ENCODE assay signal across 29 mouse cellular contexts in the genomic region with DNA sequence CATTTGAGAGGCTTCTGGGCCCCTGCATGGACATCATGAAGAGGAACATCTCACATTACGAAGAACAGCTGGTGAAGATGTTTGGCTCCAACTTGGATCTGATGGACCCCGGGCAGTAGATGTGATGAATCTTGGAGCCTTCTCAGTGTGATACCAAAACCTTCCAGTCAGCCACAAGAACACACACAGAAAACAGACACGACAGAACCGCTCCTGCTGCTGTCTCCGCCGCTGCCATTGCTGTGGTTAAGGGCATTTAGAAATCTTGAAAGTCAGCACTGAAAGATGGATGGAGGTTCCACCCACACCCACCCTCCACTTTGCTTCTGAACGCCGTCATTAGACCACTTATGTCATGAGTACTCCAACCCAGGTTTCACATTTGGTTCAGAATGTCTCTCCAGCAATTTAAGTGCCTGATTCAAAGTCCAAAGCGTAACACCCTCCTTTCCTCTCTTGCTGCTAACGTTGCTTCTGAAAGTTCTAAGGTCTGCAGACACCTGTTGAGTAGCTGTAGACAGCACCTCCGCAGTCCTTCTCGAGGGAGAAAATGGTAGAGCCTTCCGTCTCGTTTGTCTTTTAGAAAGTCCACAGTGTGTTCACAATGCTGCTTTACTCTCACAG. TPM values are rescaled to one million over a fixed set of nuclear protein-coding genes. Genes with fewer than 3 reads are reported as not detected.
DNase-seq lines count a peak whose midpoint lies in the region; ATAC-seq and TF ChIP-seq lines count a peak whose summit lies in the region.
"Had no signal": no experiment of that assay in that cellular context is flagged by ENCODE, and none has a peak within 500 bp of the region (broad histone marks: within the 10 kb centered on the region; RNA-seq: fewer than 3 reads in every experiment).

No protein-coding gene starts in this region.

- DNase-seq in heart, embryonic 10.5 days (ENCODE audit: low spot score), result no peak
- DNase-seq in heart, postnatal 36 days, result no peak
- no peak for DNase-seq in liver, postnatal 0 days
- DNase-seq in yolk sac, embryonic 10.5 days (ENCODE audit: low spot score), result peak; percentile 29
- DNase-seq in adrenal gland, postnatal 14 days, result no peak
- DNase-seq: adrenal gland, postnatal 25 days; cerebellum, adult 18-20 months; cerebellum, postnatal 10 days; gastrocnemius, adult 2 months; gastrocnemius, postnatal 36 days; kidney, postnatal 14 days; lung, adult 2 months; lung, postnatal 14 days; right cerebral cortex, postnatal 4 days; thymus, adult 2 months; thymus, postnatal 36 days had no signal

- no peak for TF ChIP-seq CTCF in liver, postnatal 0 days (IDR thresholded peaks at IDR 0.05; ENCODE audit: low read depth)
- TF ChIP-seq CTCF in intestine, postnatal 0 days (IDR thresholded peaks at IDR 0.05; ENCODE audit: low read depth), result no peak

- H3K4me1 ChIP-seq in heart, embryonic 10.5 days, result peaks cover 36% of the 10 kb centered on the region
- peaks cover 28% of the 10 kb centered on the region for H3K4me1 ChIP-seq in liver, embryonic 12.5 days
- no peaks in the 10 kb centered on the region for H3K4me1 ChIP-seq in liver, postnatal 0 days (ENCODE audit: insufficient read depth)
- H3K4me1 ChIP-seq in intestine, postnatal 0 days (replicated peaks; ENCODE audit: control insufficient read depth, insufficient read depth, low read length), result no peaks in the 10 kb centered on the region
- H3K4me1 ChIP-seq: embryonic facial prominence, embryonic 13.5 days; forebrain, embryonic 15.5 days; limb, embryonic 13.5 days; neural tube, embryonic 12.5 days had no signal

- H3K36me3 ChIP-seq in heart, embryonic 10.5 days, result peaks cover 46% of the 10 kb centered on the region
- H3K36me3 ChIP-seq in liver, embryonic 12.5 days, result peaks cover 51% of the 10 kb centered on the region
- peaks cover 29% of the 10 kb centered on the region for H3K36me3 ChIP-seq in liver, postnatal 0 days (replicated peaks; ENCODE audit: insufficient read depth, low read length)
- peaks cover 55% of the 10 kb centered on the region for H3K36me3 ChIP-seq in intestine, postnatal 0 days (ENCODE audit: control insufficient read depth, insufficient read depth)
- H3K36me3 ChIP-seq: G1E had no signal

- no peaks in the 10 kb centered on the region for H3K27me3 ChIP-seq in heart, embryonic 10.5 days (ENCODE audit: insufficient read depth, poor library complexity, severe bottlenecking)
- H3K27me3 ChIP-seq in liver, embryonic 12.5 days (replicated peaks), result no peaks in the 10 kb centered on the region
- H3K27me3 ChIP-seq in liver, postnatal 0 days (ENCODE audit: insufficient read depth, low read length), result no peaks in the 10 kb centered on the region
- no peaks in the 10 kb centered on the region for H3K27me3 ChIP-seq in intestine, postnatal 0 days (replicated peaks; ENCODE audit: control insufficient read depth, insufficient read depth, low read length)
- H3K27me3 ChIP-seq: embryonic facial prominence, embryonic 13.5 days; forebrain, embryonic 15.5 days; limb, embryonic 13.5 days; neural tube, embryonic 12.5 days; Patski had no signal

- TF ChIP-seq EP300 in liver, postnatal 0 days (IDR thresholded peaks at IDR 0.05; ENCODE audit: low read depth), result no peak

- WGBS in heart, embryonic 10.5 days, result 73% methylated on average over 14 of the region's 14 CpGs
- 84% methylated on average over 14 of the region's 14 CpGs for WGBS in liver, embryonic 12.5 days (ENCODE audit: insufficient replicate concordance)
- 83% methylated on average over 14 of the region's 14 CpGs for WGBS in liver, postnatal 0 days (ENCODE audit: insufficient replicate concordance)
- 69% methylated on average over 14 of the region's 14 CpGs for WGBS in intestine, postnatal 0 days

- ATAC-seq in liver, embryonic 12.5 days, result no peak
- ATAC-seq in liver, postnatal 0 days, result no peak
- peak; percentile 76 for ATAC-seq in intestine, postnatal 0 days
- ATAC-seq: forebrain, embryonic 15.5 days; Patski had no signal

- intact Hi-C loops in heart, postnatal 36 days (cut with DNase I), result no loop called here

- 0 out of 2 replicates have a peak overlapping the region, but pooled peaks have one; percentile 27 for H3K4me2 ChIP-seq in liver, embryonic 12.5 days
- no peak overlapping the region for H3K4me2 ChIP-seq in liver, postnatal 0 days (ENCODE audit: low read depth, low read length)
- H3K4me2 ChIP-seq in intestine, postnatal 0 days (replicated peaks; ENCODE audit: low read depth), result no peak overlapping the region
- H3K4me2 ChIP-seq: embryonic facial prominence, embryonic 13.5 days; forebrain, embryonic 15.5 days; hindbrain, embryonic 14.5 days; limb, embryonic 13.5 days; neural tube, embryonic 12.5 days had no signal

- no peak overlapping the region for H3K9ac ChIP-seq in liver, embryonic 12.5 days
- H3K9ac ChIP-seq in liver, postnatal 0 days (replicated peaks), result no peak overlapping the region
- no peak overlapping the region; the same call in 1 of the 2 replicates for H3K9ac ChIP-seq in intestine, postnatal 0 days (ENCODE audit: low read depth, low read length)
- H3K9ac ChIP-seq: embryonic facial prominence, embryonic 13.5 days; forebrain, embryonic 15.5 days; hindbrain, embryonic 14.5 days; limb, embryonic 13.5 days; neural tube, embryonic 12.5 days had no signal

- peak overlapping the region; percentile 36; the same call in 1 of the 2 replicates for H3K27ac ChIP-seq in heart, embryonic 10.5 days
- H3K27ac ChIP-seq in liver, embryonic 12.5 days, result peak overlapping the region; percentile 67; the same call in 1 of the 2 replicates
- H3K27ac ChIP-seq in liver, postnatal 0 days (ENCODE audit: low read depth), result no peak overlapping the region
- H3K27ac ChIP-seq in intestine, postnatal 0 days (ENCODE audit: low read depth, low read length), result peak overlapping the region; percentile 70
- H3K27ac ChIP-seq: embryonic facial prominence, embryonic 13.5 days; forebrain, embryonic 10.5 days; forebrain, embryonic 15.5 days; gastrocnemius, adult 2 months; hindbrain, embryonic 14.5 days; layer of hippocampus, adult 2 months; limb, embryonic 13.5 days; midbrain, embryonic 10.5 days; neural tube, embryonic 12.5 days had no signal

- H3K9me3 ChIP-seq in heart, embryonic 10.5 days, result no peaks in the 10 kb centered on the region
- no peaks in the 10 kb centered on the region for H3K9me3 ChIP-seq in liver, embryonic 12.5 days (replicated peaks)
- no peaks in the 10 kb centered on the region for H3K9me3 ChIP-seq in liver, postnatal 0 days (ENCODE audit: low read length)
- H3K9me3 ChIP-seq in intestine, postnatal 0 days (ENCODE audit: control insufficient read depth), result no peaks in the 10 kb centered on the region
- H3K9me3 ChIP-seq: embryonic facial prominence, embryonic 13.5 days; forebrain, embryonic 10.5 days; forebrain, embryonic 15.5 days; G1E; limb, embryonic 13.5 days; midbrain, embryonic 10.5 days; neural tube, embryonic 12.5 days had no signal

- H3K4me3 ChIP-seq in heart, embryonic 10.5 days, result no peak overlapping the region
- H3K4me3 ChIP-seq in liver, embryonic 12.5 days, result no peak overlapping the region
- H3K4me3 ChIP-seq in liver, postnatal 0 days (ENCODE audit: low read depth, low read length), result no peak overlapping the region
- no peak overlapping the region for H3K4me3 ChIP-seq in intestine, postnatal 0 days (ENCODE audit: low read depth, low read length)
- H3K4me3 ChIP-seq: embryonic facial prominence, embryonic 13.5 days; forebrain, embryonic 10.5 days; forebrain, embryonic 15.5 days; gastrocnemius, adult 2 months; layer of hippocampus, adult 2 months; limb, embryonic 13.5 days; midbrain, embryonic 10.5 days; myocyte; neural tube, embryonic 12.5 days had no signal

RNA-seq across cellular contexts. Expression of gene Ip6k2, which starts 36.6 kb away (rescaled TPM):
- 48.1 and 63.9 TPM in 2 replicates for polyA plus RNA-seq in heart, embryonic 10.5 days (2016; fragmentation: Nextera tagmentation; extraction: Ambion mirVana)
- total RNA-seq in heart, postnatal 36 days (2021), result 10 to 100 TPM; 21.3 to 23.6 TPM
- polyA plus RNA-seq in liver, embryonic 12.5 days (2016; fragmentation: Nextera tagmentation; extraction: Ambion mirVana), result 15.7 and 20.3 TPM in 2 replicates
- 12.4 and 18.6 TPM in 2 replicates for polyA plus RNA-seq in liver, postnatal 0 days (2015; fragmentation: Nextera tagmentation; extraction: Ambion mirVana)
- 28.1 and 31.4 TPM in 2 replicates for polyA plus RNA-seq in intestine, postnatal 0 days (2015; fragmentation: Nextera tagmentation; extraction: Ambion mirVana)
- 71.0 and 78.2 TPM in 2 replicates for total RNA-seq in adrenal gland, postnatal 14 days (2021)

RNA-seq across cellular contexts. Expression of gene Prkar2a, which starts 57.9 kb away (rescaled TPM):
- polyA plus RNA-seq in heart, embryonic 10.5 days (2016; fragmentation: Nextera tagmentation; extraction: Ambion mirVana), result 26.5 and 29.1 TPM in 2 replicates
- total RNA-seq in heart, postnatal 36 days (2021), result 10 to 100 TPM; 86.0 to 88.1 TPM
- polyA plus RNA-seq in liver, embryonic 12.5 days (2016; fragmentation: Nextera tagmentation; extraction: Ambion mirVana), result 15.5 and 17.5 TPM in 2 replicates
- 8.2 and 9.7 TPM in 2 replicates for polyA plus RNA-seq in liver, postnatal 0 days (2015; fragmentation: Nextera tagmentation; extraction: Ambion mirVana)
- polyA plus RNA-seq in intestine, postnatal 0 days (2015; fragmentation: Nextera tagmentation; extraction: Ambion mirVana), result 28.3 and 31.8 TPM in 2 replicates
- total RNA-seq in adrenal gland, postnatal 14 days (2021), result 36.3 and 37.4 TPM in 2 replicates
- polyA plus RNA-seq: G1E had no signal
